Mouse (Mus musculus) urinary bladder, adult 18-20 months (tissue): ENCODE measurements around the gene 4930518I15Rik.
"Not testable (repeated sequence)": the region's sequence is repeated elsewhere in the genome, so short reads cannot be mapped to it uniquely, and the experiment has no call there.

Experiments
- DNase-seq, 2 experiments: peaks; one replicate each; pipeline ENCODE4 v3.0.0; 2022; ENCODE audit warnings: low spot score in 2 of 2, mixed read lengths in 2 of 2

Gene 4930518I15Rik

DNA sequence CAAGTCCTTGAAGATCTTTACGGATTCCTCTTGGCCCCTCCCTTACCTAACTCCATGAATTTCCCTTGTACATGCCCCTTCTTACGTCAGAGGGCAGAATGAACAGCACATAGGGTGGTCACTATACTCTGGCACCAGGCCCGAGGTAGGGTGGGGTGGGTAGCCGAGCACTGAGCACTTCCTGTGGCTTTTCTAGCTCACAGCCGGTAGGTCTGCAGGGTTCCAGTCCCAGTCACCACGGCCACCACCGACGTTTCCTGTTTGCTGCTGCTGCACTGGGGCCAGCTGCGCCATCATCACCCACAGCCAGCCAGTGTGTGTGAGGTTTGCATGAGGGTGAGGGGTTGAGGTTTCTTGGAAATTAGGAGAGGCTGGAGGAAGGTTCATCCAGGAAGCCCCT, 20.0 kb upstream of the 4930518I15Rik start:
- no peak for DNase-seq

DNA sequence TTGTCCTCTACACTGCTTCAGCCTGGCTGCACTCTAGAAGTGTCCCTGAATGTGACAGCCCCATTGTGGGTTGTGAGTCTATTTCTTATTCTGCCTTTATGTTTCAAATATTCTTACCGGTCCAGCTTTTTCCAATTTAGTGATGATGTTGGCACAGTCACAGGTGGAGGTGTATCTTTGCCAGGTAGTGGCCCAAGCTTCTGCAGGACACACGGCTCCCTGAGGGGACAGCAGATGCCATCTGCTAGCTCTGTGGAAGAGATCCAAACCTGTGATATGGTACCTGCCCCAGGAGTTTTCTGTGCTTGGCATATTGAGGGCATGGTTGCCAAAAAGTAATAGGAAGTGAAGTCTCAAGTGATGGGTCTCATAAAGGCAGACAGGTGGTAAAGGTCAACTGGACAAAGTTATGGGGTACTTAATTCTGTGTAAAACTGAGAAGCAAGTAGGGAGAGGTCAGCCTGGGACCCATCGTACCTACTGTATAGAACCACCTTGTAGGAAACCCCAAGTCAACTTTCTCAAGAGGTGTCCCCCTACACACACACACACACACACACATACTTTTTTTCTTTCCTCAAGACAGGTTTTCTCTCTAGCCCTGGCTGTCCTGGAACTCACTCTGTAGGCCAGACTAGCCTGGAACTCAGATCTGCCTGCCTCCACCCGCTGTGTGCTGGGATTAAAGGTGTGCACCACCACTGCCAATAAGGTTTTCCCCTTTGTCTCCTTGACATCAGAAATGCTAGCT, 17.2 kb upstream of the 4930518I15Rik start:
- DNase-seq, result no peak

GRCm38 (mm10) chr2:156874047-156874759, 16.5 kb upstream of the 4930518I15Rik start:
- no peak for DNase-seq

DNA sequence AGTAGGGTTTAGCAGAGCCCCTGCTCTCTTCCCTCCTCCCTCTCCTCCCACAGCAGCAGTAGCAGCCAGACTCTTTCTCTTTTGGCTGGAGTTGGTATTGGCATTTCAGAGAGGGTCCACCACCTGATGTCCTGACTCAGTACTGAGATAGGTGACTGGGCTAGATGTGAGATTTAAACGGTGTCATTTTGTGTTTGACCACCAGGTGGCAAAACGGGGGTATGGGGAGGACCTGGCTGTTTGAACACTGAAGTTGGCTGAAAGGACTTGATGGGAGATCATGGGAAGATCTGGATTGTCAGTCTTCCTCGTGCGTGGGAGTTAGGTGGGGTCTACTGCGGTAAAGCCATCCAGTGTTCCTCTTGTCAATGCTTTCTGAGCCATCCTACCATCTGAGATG, 15.9 kb upstream of the 4930518I15Rik start:
- no peak for DNase-seq

DNA sequence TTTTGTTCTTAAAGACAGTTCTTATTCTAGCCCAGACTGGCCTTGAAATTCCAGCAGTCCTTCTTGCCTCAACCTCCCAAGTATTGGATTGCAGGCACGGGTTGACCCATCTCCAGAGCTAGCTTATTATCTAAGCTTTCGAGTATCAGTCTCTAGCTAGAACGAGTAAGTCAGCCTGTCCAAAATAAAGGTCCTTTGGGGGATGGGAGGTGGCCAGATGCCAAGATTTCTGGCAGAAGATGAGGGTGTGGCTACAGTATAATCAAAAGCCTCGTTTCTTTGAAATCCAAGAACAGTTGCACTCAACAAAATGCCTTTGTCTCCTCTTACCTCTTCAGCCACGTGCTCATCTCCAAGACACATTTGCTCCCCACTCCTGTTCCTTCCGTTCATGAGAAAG, 12.8 kb upstream of the 4930518I15Rik start:
- no peak for DNase-seq

GRCm38 (mm10) chr2:156869554-156869953, 11.8 kb upstream of the 4930518I15Rik start:
- no peak for DNase-seq

DNA sequence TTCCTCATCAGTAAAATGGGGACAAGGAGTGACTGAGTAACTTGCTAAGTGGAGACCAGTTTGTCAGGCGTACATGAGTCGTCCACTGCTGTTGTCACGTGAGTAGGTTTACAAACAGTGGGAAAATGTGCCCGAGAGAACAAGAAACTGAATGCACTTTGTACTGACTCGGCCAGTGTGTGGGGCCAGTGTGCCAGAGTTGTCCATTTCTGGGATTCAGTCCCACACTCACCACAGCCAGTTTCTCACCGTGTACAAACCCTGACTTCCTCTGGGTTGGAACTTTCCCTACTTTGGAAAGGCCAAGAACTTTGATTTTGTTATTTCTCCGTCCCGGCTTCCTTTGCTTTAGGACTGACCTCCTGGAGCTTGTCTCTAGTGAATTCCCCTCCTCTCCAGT, 11.2 kb upstream of the 4930518I15Rik start:
- no peak for DNase-seq

GRCm38 (mm10) chr2:156864481-156864880, 6.7 kb upstream of the 4930518I15Rik start:
- no peak for DNase-seq

- DNase-seq, result peak in 1 of 2 experiments; percentile 53
These were observed 5.9 kb upstream of the 4930518I15Rik start for GRCm38 (mm10) chr2:156863487-156864160.

- peak; percentile 93 to 96 for DNase-seq
These were observed 5.2 kb upstream of the 4930518I15Rik start, which contains the start of gene Rab5if for GRCm38 (mm10) chr2:156862772-156863486. Gene Rab5if, plus strand, starts transcription at chr2:156863128.

DNA sequence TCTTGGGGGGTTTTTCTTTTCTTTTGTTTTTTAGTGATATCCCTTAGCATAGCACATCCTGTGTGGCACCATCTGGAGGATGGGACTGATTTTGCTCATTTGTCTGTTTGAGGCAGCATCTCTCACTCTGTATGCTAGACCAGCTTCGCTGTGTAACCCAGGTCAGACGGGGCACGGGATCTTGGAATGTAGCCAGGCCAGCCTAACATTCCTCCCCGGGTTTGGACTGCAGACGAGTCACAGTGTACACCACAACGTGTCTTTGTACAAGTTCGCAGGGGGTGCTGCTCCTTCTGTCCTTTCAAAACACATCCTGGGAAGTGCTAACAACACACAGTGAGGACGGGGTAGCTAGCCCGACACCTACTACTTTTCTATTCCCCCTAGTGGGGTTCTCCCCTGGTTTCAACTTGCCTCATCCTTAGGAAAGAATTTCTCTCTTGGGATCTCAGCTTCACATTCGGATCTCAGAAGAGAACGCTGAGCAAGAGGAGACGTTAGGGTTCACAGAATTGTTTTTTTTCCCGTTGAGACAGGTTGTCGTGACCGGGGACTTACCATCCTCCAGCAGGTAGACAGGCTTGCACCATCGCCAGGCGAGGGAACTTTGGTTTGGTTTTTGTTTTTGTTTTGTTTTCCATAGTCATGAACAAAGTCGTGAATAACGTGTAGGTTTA, 4.4 kb upstream of the 4930518I15Rik start:
- no peak for DNase-seq

GRCm38 (mm10) chr2:156858671-156859070, 925 bp upstream of the 4930518I15Rik start:
- no peak for DNase-seq

- DNase-seq, result no peak
These were observed 358 bp downstream of the 4930518I15Rik start for GRCm38 (mm10) chr2:156857385-156857791.

DNA sequence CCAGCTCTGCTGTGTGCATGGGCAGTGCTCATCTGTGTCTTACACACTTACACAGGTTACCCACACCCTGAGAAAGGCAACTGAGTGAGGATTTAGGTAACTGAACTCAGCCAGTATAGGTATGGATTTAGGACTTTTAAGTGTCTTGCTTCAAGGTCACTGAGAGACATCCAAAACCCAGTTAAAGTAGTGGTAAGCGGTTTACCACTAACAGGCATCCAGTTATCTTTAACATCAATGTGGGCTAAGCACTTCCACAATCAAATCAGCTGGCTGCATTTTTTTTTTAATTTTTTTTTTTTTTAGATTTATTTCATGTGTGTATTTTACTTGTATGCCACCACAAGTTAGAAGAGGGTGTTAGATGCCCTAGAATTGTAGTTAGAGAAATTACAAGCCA, 1.4 kb downstream of the 4930518I15Rik start:
- no peak for DNase-seq

DNA sequence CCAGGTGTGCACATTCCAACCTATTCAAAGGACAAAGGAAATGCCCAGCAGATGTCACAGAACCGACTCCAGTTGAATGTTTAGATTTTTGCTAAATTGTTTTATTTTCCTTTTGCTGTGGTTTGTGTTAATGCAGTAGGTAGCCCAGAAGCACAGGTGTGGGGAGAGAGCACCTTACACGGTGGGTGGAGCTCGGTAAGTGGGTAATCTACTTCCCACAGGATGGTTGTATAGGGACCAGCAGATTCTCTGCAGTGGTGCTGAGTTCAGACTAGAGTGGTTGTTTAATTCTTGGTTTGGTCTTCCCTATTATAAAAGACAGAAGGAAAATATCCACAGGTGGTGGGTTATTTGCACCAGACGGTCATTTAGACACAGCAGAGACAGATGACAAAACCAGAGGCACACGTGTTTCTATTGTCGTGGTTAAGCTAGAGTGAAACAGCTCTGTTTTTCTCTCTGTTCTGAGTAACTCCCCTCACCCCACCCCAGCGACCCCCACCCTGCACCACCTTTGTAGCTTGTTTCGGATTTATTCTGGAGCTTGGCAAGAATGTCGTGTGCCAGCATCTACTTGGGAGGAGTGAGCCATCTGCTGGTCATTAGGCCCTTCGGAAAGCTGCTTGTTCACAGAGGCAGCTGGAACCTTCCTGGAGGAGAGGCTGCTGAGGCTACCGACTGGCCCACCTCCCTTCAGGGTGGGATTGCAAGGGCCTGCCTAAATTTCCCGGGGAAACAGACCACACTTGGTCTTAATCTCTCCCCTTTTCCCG, 3.6 kb downstream of the 4930518I15Rik start:
- DNase-seq, result not testable (repeated sequence)

GRCm38 (mm10) chr2:156853584-156853983, 4.2 kb downstream of the 4930518I15Rik start:
- DNase-seq, result not testable (repeated sequence)

DNA sequence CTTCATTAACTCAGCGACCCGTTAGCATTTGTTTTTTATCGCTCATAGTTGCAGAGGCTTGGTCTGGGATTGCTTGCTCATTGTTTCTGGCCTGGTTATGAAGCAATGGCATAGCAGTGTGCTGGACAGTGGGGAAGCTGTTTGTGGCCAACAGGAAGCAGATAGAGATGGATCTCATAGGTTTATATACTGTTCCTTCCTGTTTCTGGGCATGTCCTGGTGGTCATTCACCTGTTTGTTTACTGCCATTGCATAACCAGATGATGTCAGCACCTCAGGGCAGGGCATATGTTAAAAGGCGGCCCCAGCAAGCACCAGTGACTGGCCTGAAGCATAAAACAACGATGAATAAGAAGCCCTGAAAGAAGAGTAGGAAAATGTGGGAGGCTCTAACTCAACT, 7.2 kb downstream of the 4930518I15Rik start:
- no peak for DNase-seq

- no peak for DNase-seq
These were observed 9.1 kb downstream of the 4930518I15Rik start for GRCm38 (mm10) chr2:156848526-156849182.

DNA sequence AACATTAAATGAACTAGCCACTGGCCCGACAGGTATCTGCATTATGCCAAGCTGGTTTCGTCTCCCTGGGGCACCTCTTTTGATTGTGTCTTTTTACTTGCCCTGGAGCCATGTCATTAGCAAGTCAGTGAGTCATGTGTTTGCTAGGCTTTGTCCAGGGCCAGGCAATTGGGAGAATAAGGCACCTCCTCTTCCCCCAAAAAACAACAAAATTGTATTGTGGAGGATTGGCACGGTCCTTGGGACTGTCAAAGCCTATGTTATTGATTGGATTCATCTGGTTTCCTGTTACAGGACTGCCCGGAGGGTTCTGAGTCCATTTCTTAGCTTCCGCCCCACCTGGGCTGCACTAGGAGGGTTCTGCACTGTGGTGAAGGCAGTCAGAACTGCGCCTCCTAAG, 10.1 kb downstream of the 4930518I15Rik start:
- DNase-seq, result no peak

GRCm38 (mm10) chr2:156844715-156845114, 13.0 kb downstream of the 4930518I15Rik start:
- no peak for DNase-seq
